Mouse (Mus musculus) layer of hippocampus, adult 9-11 months (tissue): ENCODE results near the gene Vmn1r218.
"Not testable (repeated sequence)": the region's sequence is repeated elsewhere in the genome, so short reads cannot be mapped to it uniquely, and the experiment has no call there.

Experiments
- DNase-seq: peaks from one replicate; pipeline ENCODE4 v3.0.0; 2022

Vmn1r218 gene

DNA sequence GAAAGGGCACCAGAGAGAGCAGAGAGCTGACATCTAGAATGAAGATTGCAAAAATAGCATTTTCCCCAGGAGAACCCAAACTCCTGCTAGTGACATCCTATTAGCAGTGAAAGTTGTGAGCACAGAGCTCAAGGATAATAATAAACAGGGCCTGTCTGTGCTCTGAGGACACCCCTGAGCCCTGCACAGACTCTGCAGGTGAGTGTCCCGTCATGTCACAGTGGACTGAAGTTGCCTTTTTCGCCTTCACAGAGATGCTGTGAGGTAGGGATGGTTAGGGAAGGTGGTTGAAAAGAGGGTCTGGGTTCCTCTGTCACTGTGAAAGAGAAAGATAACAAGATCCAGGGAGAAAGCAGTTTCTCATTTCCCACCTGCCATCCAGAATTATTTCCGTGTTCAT lies at the start of gene Vmn1r218:
Vmn1r218 (plus strand) TSS at position 57 of the 400 bp plus-strand sequence.
- no peak for DNase-seq

DNA sequence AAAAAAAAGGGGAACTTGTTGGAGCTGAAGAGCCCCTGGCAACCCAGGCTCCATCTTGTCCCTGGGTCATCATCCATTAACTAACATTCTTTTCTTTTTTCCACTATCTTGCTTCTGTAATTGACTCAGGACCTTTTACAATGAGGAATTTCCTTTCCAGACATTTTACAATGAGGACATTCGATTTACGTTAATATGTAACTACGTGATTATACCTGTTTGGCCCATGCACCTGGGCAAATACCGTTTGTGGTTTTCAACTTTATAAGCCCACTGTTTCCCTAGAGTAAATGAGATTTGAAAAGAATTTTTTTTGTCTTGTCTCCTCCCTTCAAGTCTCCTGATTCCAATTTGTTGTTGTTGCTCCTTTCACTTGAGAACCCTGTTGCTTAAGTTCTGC lies 38.6 kb upstream of the Vmn1r218 start:
- DNase-seq = no peak

DNA sequence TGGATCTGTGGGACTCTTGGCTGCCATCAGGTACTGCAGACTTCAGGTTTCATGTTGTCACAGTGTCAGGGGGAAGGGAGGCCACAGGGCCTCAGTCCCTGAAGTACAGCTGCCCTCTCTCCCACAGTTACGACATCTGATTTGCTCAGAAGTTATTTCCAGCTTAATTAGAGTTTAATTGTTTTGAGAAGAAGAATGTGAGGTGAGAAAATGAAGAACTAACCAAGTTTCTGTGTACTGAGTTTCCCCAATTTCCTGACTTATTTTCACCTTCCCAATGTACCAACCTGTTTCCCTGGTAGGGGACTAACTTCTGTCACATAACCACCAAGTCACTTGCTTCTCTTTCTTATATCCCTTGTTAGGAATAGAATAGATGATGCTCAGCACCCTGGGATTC lies 14.8 kb upstream of the Vmn1r218 start, which contains the start of gene Vmn1r217:
Vmn1r217 (minus strand) TSS at position 101 of the 400 bp plus-strand sequence.
- DNase-seq = not testable (repeated sequence)

DNA sequence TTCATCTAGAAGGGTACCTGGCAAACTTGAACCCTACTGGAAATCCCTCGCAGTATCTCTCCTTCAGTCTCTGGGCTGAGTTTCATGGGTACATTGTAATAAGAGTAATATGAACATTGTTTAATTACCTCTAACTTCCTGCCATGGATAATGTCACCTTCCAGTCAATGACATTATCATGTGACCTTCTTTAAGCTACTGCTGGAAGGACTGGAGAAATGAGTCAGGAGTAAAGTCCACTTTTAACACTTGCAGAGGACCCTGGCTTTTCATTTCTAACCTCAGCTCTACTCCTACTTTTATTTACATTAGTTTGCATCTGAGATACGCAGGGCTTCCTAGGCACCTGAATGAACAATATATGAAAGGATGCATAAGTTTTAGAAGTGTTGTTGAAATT lies 12.3 kb upstream of the Vmn1r218 start:
- DNase-seq = no peak

DNA sequence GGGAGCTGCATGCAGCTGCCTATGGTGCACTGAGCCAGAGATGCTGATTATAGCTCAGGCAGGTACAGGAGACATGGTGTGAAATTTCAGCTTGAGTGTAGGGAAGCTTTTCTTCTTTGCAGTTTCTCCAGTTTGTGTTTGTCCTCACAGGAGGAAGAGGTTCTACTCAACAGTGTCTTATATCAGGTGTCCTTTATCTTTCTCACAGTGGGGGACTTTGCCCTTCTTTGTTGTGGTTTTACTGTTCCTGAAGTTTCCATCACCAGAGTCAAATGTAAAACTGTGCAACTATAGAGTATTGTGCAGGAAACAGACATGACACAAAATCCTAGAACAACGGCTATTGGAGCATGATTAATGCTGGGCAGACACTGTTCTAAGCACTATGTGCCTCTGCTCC lies 546 bp downstream of the Vmn1r218 start:
- DNase-seq = no peak

DNA sequence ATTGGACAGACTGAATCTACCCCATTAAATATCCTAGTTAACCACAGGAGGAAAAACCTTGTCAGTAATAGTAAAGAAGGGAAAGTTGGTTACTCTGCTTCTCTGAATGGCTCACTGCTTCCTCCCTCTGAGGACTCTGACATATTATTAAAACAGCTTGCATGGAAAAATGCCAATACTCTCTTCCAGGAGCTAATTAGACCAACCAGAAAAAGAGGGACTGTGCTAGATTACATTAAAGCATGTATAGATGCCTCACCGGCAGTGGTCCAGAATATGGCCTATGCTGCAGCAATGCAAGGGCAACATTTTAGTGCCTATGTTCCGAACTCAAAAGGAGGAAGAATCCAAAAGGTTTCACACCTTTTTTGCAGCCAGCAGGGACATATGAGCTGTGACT lies 5.9 kb downstream of the Vmn1r218 start:
- DNase-seq = peak; percentile 4

DNA sequence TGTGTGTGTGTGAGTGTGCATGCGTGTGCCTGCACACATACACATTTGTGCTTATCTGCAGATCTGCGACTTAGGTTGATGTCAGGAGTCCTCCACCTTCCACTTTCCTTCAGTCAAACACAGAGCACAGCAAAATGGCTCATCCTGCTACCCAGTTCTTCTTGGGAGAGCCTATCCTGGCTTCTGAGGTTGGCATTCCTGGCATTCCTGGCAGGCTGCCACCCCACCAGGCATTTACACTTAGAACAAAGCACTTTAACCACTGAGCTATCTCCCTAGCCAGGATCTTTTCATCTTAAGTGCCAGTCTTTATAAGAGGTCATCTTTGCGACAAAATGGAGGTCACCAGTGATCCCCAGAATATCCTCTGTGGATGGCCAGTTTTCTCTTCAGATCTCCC lies 24.9 kb downstream of the Vmn1r218 start:
- DNase-seq = no peak

DNA sequence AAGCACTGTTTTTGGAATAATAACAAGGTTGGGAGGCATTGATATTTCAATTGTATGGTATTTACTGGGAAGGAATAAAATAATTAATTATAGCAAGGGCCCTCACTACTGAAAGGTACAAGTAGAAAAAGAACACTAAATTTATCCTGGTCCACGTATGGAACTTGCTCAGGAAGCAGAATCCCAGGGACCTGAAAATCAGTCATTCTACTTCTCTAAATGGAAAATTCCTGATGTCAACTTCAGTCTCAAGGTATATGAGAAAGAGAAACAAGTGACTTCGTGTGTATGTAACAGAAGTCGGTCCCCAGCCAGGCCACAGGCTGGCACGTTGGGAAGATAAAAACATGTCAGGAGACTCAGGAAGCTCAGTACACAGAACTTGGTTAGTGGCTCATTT lies 26.1 kb downstream of the Vmn1r218 start, which contains the start of gene Vmn1r219:
Vmn1r219 (plus strand) TSS at position 301 of the 400 bp plus-strand sequence.
- no peak for DNase-seq

DNA sequence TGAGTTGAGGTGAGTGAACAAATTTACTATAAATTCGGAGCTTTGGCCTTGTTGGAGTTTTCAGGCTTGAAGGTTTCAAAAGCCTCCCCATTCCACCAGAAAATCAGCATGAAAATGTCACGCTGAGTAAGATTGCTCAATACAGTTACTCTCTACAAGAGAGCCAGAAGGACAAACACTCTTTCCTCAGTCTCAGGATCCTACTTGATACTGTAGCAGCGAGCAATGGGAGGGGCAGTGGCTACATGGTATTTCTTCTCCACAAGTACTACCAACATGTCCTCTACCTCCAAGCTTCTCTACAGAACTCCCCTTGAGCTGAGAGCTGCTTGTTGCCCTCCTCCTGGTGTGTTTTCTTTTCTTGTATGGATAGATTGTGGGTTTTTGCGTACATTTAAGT lies 33.5 kb downstream of the Vmn1r218 start:
- DNase-seq = not testable (repeated sequence)

DNA sequence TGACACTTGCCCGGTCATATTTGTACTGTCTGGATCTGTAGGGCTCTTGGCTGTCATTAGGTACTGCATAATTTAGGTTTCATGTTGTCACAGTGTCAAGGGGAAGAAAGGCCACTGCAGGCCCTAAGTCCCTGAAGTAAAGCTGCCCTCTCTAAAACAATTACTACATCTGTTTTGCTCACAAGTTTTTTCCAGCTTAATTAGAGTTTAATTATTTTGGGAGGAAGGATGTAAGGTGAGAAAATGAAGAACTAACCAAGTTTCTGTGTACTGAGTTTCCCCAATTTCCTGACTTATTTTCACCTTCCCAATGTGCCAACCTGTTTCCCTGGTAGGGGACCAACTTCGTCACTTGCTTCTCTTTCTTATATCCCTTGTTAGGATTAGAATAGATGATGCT lies 54.9 kb downstream of the Vmn1r218 start, which contains the start of gene Vmn1r220:
Vmn1r220 (minus strand) TSS at position 101 of the 400 bp plus-strand sequence.
- DNase-seq = no peak
